Mouse (Mus musculus): ENCODE measurements around the gene Nr1d2.
"Not testable (repeated sequence)": the region's sequence is repeated elsewhere in the genome, so short reads cannot be mapped to it uniquely, and the experiment has no call there.

DNA sequence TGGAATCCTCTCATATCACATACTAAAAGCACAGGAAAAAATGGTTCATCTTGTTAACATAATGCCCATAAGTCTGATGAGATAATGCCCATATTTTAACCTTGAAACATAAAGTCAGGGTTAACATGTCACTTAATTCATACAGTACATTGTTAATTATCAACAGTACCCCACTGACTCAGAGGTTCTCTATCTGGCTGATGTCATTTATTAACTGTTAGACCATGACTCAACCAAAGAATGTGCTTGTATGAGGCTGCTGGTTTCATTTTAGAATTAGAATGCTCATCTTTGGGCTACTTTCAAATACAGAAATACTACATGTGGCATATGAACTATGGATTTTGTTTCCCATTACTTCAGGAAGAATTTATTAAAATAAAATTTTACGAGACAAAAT, 34.6 kb downstream of the Nr1d2 start:
- not testable (repeated sequence) for TF ChIP-seq POLR2A (IDR thresholded peaks at IDR 0.05; ENCODE audit: low read depth, low read length); CTCF (IDR thresholded peaks at IDR 0.05; ENCODE audit: borderline replicate concordance, insufficient read depth, low read length)
